8 mouse cellular contexts compared by ENCODE assay signal in the genomic region with DNA sequence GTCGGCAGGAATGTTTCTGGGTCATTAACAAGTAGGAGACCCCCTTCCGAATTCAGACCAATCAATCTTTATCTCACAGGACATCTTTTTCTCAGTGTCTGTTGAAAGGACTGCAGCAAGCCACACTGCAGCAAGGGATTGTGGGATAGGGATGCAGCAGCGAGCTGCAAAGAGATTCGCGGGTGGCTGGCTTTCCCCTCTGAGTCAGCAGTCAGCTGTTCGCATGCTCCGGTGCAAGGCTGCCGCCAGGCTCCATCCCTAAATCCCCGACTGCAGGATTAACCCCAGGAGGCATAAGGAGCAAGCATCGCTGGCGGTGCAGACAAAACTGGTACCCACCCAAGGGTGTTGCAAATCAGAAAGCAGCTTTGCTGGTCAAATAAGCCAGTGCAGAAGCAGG. TPM values are rescaled to one million over a fixed set of nuclear protein-coding genes. Genes with fewer than 3 reads are reported as not detected.
A peak's percentile ranks its signal among the peaks of the same experiment; 100 is the strongest.
DNase-seq lines count a peak whose midpoint lies in the region; ATAC-seq lines count a peak whose summit lies in the region.
"Had no signal": no experiment of that assay in that cellular context is flagged by ENCODE, and none has a peak within 500 bp of the region (broad histone marks: within the 10 kb centered on the region; RNA-seq: fewer than 3 reads in every experiment).

No protein-coding gene starts in this region.

- ATAC-seq in inflammation-experienced regulatory T-cells, adult 6 months = peak; percentile 85
- 0 out of 2 replicates have a peak, but pooled peaks have one; percentile 46 for ATAC-seq in megakaryocyte progenitor cell, adult 5-6 weeks (replicated peaks; ENCODE audit: poor library complexity)

- peak; percentile 78 for DNase-seq in adrenal gland, adult 2 months
- DNase-seq in cerebellum, postnatal 4 days (ENCODE audit: low spot score in 2 of 2) = peak; percentile 46 to 66
- DNase-seq in gastrocnemius, postnatal 14 days = peak; percentile 67
- DNase-seq in left cerebral cortex, postnatal 25 days (ENCODE audit: low spot score in 2 of 2) = peak; percentile 84 to 94
- DNase-seq in right cerebral cortex, postnatal 4 days = peak; percentile 77

- intact Hi-C loops in gastrocnemius, postnatal 14 days (cut with DNase I; ENCODE audit: low total_unique reads) = no loop called here
- intact Hi-C loops in left cerebral cortex, postnatal 25 days (cut with DNase I) = loop anchor here (1.0 to 5.0 kb wide), 2 partner anchors 39 to 43 kb away; no protein-coding TSS in a partner anchor

RNA-seq across cellular contexts. Expression of gene Gm6525, which starts 46.8 kb away (rescaled TPM):
- under 1 TPM in 1 of 2 experiments, not detected in 1; 0.84 TPM for total RNA-seq in adrenal gland, adult 2 months (2021)
- polyA plus RNA-seq in adrenal gland, adult 2 months (2012; rRNA removed) = not detected in 2 replicates
- not detected for total RNA-seq in gastrocnemius, postnatal 14 days (2021)
- polyA plus RNA-seq in inflammation-experienced regulatory T-cells, adult 6 months (2017; shearing (Covaris generic)) = under 1 TPM; 0.50 to 0.80 (median 0.70) TPM
- not detected for total RNA-seq in left cerebral cortex, postnatal 25 days (2021)
- 0.27 TPM in 1 of 2 replicates, not detected in the other for total RNA-seq in megakaryocyte progenitor cell, adult 5-6 weeks (2015)
- total RNA-seq in megakaryocyte progenitor cell, adult 5-6 weeks (2017) = 0.54 and 1.1 TPM in 2 replicates
- total RNA-seq: layer of hippocampus, postnatal 25 days had no signal

Comparison
In these comparisons a context has a peak if more than half of its experiments do, and no peak if none do; other contexts are left out.
1. Peak in every context shown above with its lines: DNase-seq and ATAC-seq.